Mouse (Mus musculus) WW6 (cell line): Measurements from ENCODE around the gene Olfr697.
"Not testable (repeated sequence)": the region's sequence is repeated elsewhere in the genome, so short reads cannot be mapped to it uniquely, and the experiment has no call there.

Experiments
- DNase-seq: peaks from one replicate; pipeline ENCODE4 v3.0.0-alpha.2; 2013; ENCODE audit warnings: low read depth, low spot score

Gene Olfr697

DNA sequence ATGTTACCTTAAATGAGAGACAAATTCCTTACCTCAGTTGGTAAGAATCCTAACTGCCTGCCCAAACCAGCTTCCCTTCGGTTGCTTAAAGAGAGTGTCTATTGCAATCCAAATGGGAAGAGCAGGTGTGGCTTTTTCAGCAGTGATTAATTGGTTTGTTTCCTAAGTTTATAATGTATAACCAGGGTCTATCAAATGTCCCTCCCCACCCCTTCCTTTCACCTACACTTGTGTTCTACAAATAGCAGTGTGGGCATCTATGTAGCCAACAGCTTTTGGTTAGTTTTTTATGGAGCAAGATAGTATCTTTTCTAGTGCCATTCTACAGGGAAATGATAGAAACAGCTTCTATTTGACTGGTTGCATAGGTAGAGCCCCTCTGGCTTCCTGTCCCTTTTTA lies at the start of gene Olfr697:
Gene Olfr697, minus strand, starts transcription at position 101 of the 400 bp plus-strand sequence.
- DNase-seq = no peak

DNA sequence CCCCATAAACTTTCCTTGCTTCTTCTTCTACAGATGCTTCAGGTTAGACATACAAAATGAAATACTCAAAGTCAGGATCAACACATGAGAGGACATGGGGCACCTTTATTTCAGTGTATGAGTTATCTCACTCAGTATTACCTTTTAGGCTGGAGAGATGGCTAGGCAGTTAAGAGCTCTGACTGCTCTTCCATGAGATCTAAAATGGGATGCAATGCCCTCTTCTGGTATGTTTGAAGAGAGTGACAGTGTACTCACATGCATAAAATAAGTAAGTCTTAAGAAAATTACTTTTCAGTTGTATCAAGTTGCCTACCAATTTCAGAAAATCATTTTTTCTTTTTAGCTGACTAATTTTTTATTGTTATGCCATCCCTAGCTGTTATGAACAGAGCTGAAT lies 46.1 kb upstream of the Olfr697 start:
- no peak for DNase-seq

DNA sequence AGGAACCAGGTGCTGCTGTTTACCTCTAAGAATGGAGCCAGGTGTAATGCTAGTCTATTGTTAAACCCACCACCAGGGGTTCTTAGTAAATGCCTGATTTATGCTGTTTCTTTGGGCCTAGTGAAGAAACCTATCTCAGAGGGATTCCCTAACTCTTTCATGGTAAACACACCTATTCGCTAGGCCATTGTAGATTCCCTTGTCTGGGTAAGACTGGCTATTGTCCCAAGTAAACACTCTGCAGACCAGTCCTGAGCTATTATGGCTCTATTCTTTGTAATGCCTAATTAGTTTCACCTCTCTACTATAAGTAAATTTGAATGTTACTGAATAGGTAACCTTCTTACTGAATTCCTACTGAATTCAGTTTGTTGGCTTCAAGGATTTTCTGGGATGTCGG lies 18.8 kb upstream of the Olfr697 start:
- DNase-seq = not testable (repeated sequence)

DNA sequence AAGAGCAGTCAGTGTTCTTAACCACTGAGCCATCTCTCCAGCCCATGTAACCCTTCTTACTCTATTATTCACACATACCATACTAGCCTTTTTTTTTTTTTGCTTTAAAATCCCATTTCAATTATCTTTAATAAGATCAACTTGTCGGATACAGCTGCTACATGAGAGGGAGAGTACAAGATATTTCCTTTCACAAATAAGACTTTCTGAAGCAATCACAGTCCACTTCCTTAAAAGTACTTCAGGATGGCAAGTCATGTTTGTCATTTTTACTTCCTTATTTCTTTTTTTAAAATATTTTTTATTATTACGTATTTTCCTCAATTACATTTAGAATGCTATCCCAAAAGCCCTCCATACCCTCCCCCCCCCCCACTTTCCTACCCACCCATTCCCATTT lies 16.6 kb upstream of the Olfr697 start:
- DNase-seq = no peak

DNA sequence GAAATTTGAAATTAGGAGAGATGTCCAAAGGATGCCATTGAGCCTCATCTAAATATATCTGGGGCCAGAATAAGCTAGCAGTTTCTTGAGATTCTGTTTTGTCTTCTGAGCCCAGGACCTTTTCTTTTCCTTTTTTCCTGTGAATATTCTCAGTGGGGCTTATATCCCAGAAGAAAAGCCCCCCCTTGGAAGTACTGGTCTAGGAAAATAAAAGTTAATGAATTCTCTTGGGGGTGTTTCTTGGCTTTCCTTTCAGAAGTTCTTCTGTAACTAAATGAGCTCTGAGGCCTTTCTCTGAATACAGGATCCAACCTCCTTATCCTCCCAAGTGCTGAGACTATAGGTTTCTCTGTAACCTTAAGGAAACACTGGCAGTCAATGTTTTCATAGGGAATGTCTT lies 13.1 kb upstream of the Olfr697 start, which contains the start of gene Olfr698:
Gene Olfr698, minus strand, starts transcription at position 101 of the 400 bp plus-strand sequence.
- no peak for DNase-seq

DNA sequence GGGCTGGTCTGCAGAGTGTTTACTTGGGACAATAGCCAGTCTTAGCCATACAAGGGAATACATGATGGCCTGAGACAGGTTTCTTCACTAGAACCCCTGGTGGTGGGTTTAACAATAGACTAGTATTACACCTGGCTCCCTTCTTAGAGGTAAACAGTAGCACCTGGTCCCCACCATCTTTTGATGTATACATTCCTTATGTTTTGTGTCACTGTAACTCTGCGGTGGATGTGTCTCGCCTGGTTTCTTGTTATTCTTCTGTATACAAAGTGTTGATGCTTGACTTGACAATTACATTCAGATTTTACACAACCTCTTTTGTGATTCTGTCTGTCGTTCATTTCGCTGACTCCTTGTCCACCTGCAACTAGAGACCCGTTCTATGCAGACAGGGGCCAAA lies 3.6 kb upstream of the Olfr697 start:
- no peak for DNase-seq

DNA sequence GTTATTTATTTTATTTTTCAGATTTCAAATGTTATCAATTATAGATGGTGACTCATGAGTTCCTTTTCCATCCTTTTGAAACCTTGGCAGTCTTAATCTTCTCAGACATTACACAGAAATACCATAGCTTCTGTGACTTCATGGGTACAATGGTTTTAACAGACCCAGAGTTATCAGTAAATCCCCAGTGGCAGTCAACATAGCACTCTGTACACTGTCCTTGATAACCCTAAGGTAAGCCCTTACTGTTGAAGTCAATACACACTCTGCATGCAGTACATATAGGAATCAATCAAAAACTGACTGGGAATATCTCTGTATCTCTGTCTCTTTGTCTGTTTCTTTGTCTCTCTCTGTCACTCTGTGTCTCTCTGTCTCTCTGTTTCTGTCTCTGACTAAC lies 5.2 kb downstream of the Olfr697 start:
- no peak for DNase-seq

DNA sequence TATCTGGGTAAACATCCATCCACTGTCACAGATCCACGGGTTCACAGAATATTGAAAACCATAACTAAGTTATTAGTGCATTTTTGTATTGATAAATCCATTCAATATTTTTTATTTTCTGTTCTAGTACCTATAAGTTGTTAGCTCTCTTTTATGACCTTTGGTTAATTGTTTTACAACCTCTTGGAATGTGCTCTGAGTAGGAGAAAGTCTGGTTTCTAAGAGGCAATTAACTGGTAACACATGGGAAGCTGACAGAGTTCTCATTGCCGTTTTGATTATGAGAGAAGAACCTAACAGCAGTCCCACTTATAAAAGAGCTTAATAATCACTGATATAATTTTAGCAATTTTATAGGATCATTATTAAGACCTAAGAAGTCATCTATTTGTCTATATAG lies 8.5 kb downstream of the Olfr697 start:
- DNase-seq = no peak

DNA sequence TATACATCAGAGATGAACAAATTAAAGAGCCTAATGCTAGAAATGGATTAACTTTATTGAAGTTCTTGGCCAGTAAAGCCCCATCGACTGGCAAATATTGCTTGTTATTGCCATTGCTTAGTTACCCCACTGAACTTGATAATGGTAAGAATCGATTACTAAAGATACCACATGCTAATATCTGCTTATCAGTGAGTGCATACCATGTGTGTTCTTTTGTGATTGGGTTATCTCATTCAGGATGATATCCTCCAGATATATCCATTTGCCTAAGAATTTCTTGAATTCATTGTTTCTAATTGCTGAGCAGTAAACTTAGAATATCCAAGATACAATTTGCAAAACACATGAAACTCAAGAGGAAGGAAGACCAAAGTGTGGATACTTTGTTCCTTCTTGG lies 16.6 kb downstream of the Olfr697 start:
- DNase-seq = not testable (repeated sequence)

DNA sequence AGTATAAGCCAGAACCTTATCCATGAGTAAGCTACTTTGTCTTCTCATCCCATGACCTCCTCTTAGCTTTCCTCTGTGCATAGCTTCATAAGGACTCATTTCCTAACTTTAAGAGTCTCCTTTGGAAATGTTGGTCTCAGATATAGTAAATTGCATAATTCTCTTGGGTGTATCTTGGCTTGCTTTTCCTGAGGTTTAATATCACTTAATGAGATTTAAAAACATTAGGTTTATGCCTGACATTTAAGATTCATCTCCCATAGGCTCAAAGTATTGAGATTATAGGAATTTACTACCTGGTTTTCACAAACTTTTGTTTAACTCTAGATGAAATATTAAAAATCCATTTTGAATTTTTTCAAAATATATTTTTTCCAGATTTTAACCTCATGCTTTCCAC lies 25.9 kb downstream of the Olfr697 start, which contains the start of gene Olfr695:
Gene Olfr695, minus strand, starts transcription at position 101 of the 400 bp plus-strand sequence.
- no peak for DNase-seq

DNA sequence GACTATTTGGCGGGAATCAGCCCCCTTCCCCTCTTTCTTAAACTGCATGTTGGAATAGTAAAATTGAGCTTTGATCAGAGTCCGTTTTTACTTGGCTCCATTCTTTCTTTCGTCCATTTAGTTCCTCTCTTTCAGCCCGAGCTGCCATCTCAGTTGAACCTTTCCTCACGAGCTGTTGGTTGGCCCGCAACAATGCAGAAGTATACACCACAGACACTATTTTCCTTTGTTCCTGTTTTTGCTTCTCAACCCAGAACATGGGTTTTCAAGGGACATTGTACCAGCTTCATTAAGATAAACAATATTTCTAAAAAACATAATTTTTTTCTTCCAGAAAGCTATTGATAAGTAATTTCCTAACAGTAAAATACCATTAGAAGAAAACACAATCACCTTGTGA lies 30.8 kb downstream of the Olfr697 start:
- DNase-seq = no peak

DNA sequence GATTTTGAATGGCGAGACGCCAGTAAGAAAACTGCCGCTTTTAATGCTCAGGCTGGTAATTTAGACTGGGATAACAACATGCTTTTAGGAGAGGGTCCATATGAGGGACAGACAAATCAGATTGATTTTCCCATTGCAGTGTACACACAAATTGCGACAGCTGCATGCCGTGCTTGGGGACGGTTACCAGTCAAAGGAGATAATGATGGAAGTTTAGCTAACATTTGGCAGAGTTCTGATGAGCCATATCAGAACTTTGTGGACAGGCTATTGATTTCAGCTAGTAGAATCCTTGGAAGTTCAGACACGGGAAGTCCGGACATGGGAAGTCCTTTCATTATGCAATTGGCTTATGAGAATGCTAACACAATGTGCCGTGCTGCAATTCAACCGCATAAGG lies 34.5 kb downstream of the Olfr697 start:
- DNase-seq = not testable (repeated sequence)

DNA sequence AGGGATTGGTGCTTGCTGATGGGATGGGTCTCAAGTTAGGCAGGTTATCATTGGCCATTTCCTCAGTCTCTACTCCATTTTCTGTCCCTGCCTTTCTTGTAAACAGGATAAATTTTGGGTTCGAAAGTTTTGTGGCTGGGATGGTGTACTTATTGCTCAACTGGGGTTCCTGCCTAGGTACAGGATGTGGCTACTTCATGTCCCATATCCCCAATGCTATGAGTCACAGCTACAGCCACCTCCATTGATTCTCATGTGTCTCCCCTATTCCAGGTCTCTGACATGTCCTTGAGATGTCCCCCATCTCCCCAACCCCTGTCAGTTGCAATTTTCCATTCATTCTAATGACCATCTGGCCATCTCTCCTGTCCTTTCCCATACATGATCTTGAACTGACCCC lies 45.4 kb downstream of the Olfr697 start:
- no peak for DNase-seq

DNA sequence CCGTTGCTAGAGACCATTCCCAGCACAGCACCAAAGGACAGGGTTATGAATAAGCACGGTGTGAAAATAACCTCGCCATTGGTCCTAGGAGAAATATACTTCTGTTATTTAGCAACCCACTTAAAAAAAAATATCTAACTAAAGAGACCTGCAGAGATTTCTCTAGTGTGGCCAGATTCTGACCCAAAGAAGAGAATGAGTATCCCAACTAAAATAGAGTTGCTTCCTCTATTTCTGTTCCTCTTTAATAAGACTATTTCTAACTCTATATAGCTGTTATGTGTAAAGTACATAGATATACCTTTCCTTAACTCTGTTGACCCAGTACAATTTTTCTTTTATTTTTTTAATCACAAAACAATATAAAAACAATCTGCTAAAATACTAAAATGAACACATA lies 49.3 kb downstream of the Olfr697 start:
- no peak for DNase-seq

DNA sequence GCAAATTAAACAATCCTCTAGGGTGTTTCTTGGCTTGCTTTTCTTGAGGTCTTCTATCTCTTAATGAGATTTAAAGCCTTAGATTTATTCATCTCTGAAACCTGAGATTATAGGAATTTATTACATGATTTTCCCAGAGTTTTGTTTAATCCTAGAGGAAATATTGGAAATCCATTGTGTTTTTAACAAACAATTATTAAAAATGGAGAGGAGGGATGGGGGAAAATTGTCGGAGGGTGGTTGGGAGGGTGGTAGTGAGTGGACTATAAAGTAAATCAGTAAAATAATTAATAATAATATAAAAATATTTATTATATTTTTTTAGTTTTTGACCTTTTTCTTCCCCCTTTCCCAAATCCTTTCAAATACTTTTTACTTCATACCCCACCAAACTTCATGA lies 50.5 kb downstream of the Olfr697 start, which contains the start of gene Olfr694:
Gene Olfr694, minus strand, starts transcription at position 101 of the 400 bp plus-strand sequence.
- no peak for DNase-seq
